Mouse (Mus musculus) ES-E14 (cell line): ENCODE measurements around the gene Usp29. TPM values are rescaled to one million over a fixed set of nuclear protein-coding genes. Genes with fewer than 3 reads are reported as not detected.

Experiments
- DNase-seq: peaks from one replicate; pipeline ENCODE4 v3.0.0-alpha.2; 2013; ENCODE audit warnings: low read depth, low spot score
- H3K27ac ChIP-seq: 2 replicates; pipeline ENCODE4 v1.5.1; 2012; ENCODE audit warnings: low read depth, mild to moderate bottlenecking, low read length, moderate library complexity, mixed read lengths; ENCODE audit not compliant: poor library complexity, insufficient read depth, severe bottlenecking
- H3K36me3 ChIP-seq: 2 replicates; pipeline ENCODE4 v1.6.1; 2012; ENCODE audit warnings: mild to moderate bottlenecking, low read length, moderate library complexity, mixed read lengths; ENCODE audit not compliant: control insufficient read depth, poor library complexity, insufficient read depth, severe bottlenecking
- H3K4me1 ChIP-seq, 2 experiments: fragments of 150-350 bp in 1 of 2; sonication (generic) in 1 of 2; 2 replicates each; pipeline ENCODE4 v1.6.1; 2012; ENCODE audit warnings: low read length in 2 of 2, mild to moderate bottlenecking in 1 of 2, mixed read lengths in 1 of 2; ENCODE audit not compliant: control insufficient read depth in 2 of 2, insufficient read depth in 2 of 2, poor library complexity in 1 of 2
- H3K4me3 ChIP-seq, 2 experiments: fragments of 150-350 bp in 1 of 2; sonication (generic) in 1 of 2; 2 replicates each; pipeline ENCODE4 v1.5.1; 2012; ENCODE audit warnings: low read length in 2 of 2, low read depth in 1 of 2, mild to moderate bottlenecking in 1 of 2, mixed read lengths in 1 of 2; ENCODE audit not compliant: insufficient read depth in 1 of 2, poor library complexity in 1 of 2, severe bottlenecking in 1 of 2
- H3K9ac ChIP-seq: 2 replicates; pipeline ENCODE4 v1.6.1; 2012; ENCODE audit warnings: low read depth, mild to moderate bottlenecking, low read length, mixed read lengths; ENCODE audit not compliant: poor library complexity, insufficient read depth, severe bottlenecking
- H3K9me3 ChIP-seq: fragments of 150-350 bp; sonication (generic); 2 replicates; pipeline ENCODE4 v1.6.1; 2012; ENCODE audit warnings: low read depth, mild to moderate bottlenecking, low read length; ENCODE audit not compliant: control insufficient read depth, insufficient read depth
- CHD2 ChIP-seq: IDR thresholded peaks from 2 replicates; pipeline ENCODE4 v1.6.1; 2014; ENCODE audit warnings: mild to moderate bottlenecking, low read depth, low read length, inconsistent platforms
- HCFC1 ChIP-seq: IDR thresholded peaks from 2 replicates; pipeline ENCODE4 v1.6.1; 2012; ENCODE audit warnings: low read length, inconsistent platforms, borderline replicate concordance; ENCODE audit not compliant: insufficient read depth
- MAFK ChIP-seq: IDR thresholded peaks from 2 replicates; pipeline ENCODE4 v1.6.1; 2014; ENCODE audit warnings: mild to moderate bottlenecking, low read depth, low read length, inconsistent platforms; ENCODE audit not compliant: insufficient read depth
- ZC3H11A ChIP-seq: IDR thresholded peaks from 2 replicates; pipeline ENCODE4 v1.6.1; 2012; ENCODE audit warnings: low read depth, mild to moderate bottlenecking, inconsistent platforms, low read length, borderline replicate concordance
- ZNF384 ChIP-seq: IDR thresholded peaks from 2 replicates; pipeline ENCODE4 v1.6.1; 2012; ENCODE audit warnings: low read depth, low read length, inconsistent platforms
- in situ Hi-C, 2 experiments: fragments of 600-800 bp; cut with MboI; formaldehyde crosslinking; loops; one replicate each; pipeline ENCODE4 v1.15.1; 2025; ENCODE audit warnings: low sequenced_read_pairs in 2 of 2, inconsistent platforms in 1 of 2; ENCODE audit not compliant: unreplicated experiment in 2 of 2
- total RNA-seq: library from RNA; depleted of rRNA; stranded (reverse); fragments of 300-350 nt; gene quantifications from 2 replicates; pipeline ENCODE4 v1.2.3, GENCODE M21; 2012

The Usp29 gene
- total RNA-seq, 1 experiment, result 4.5 TPM

DNA sequence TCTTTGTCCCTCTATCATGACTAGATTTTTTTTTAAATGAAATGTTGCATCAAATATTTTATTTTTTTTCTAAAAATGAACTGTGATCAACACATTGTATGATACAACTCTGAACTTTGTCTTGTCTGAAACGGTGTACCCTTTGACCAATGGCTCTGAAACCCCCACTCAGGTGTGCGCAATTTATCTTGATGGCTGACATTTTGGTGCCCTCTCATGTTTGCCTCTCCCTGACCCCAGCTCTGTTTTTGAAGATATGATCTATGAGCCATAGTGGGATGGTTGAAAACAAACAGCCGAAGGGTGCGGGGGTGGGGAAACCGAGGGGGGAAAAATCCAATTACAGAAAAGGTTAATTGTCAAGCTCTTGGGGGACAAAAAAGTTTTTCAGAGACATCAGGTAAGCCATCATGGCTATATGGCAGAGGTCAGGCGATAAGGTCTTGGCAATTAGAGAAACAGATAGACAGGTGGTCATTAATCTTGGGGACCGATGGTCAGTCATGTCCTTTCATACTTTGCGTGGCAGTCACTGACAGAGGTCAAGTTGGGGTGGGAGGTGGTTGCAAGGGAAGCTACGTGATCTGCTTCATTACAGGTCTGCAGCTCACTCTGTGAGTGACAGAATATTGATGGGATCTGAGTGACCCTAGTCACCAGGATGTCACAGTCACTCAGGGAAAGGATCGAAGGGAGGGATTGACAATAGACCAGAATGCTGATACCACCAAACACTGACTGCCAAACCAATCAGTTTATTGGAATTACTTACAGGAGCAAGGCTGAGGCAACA, 125.4 kb downstream of the Usp29 start:
- no peaks in the 10 kb centered on the region; a peak in 1 of 4 replicates for H3K4me1 ChIP-seq
- H3K36me3 ChIP-seq, result no peaks in the 10 kb centered on the region
- no peak for DNase-seq
- in situ Hi-C loops, result no loop called here
- H3K9me3 ChIP-seq, result no peaks in the 10 kb centered on the region
- no peak overlapping the region for H3K9ac ChIP-seq
- H3K4me3 ChIP-seq, result no peak overlapping the region
- H3K27ac ChIP-seq, result no peak overlapping the region
- no peak for TF ChIP-seq ZNF384
- no peak for TF ChIP-seq HCFC1
- TF ChIP-seq MAFK, result no peak
- TF ChIP-seq CHD2, result no peak
- no peak for TF ChIP-seq ZC3H11A

DNA sequence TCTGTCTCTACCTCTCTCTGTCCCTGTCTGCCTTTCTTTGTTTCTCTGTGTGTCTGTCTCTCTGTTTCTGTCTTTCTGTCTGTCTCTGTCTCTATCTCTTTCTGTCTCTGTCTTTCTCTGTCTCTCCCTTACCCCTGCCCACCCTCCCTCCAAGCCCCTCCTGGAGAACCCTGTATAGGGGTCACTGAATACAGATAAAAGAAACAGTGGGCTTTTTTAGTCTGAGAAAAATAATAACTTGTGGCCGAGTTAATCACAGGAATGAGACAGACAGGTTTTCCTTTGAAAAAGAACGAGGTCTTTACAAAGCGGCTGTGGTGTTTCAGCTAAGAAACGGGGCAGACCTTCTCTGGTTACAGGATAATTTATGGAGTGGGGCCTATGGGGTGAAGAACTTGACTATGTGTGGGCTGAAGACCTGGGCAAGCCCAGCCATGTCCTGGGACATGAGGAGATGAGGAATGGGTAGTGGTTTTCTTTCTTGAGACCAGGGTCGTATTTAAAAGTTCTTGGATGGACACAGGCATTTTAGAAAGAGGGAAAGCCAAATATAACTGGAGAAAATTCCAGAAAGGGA, 128.4 kb downstream of the Usp29 start:
- Histone ChIP-seq H3K27ac (no peak overlapping the region), H3K4me3 (no peak overlapping the region), H3K36me3 (no peaks in the 10 kb centered on the region), H3K9ac (no peak overlapping the region), H3K9me3 (no peaks in the 10 kb centered on the region), H3K4me1 (no peaks in the 10 kb centered on the region; a peak in 1 of 4 replicates)
- TF ChIP-seq MAFK (no peak), HCFC1 (no peak), ZC3H11A (no peak), CHD2 (no peak), ZNF384 (no peak)
- DNase-seq, result no peak
- in situ Hi-C loops, result no loop called here

DNA sequence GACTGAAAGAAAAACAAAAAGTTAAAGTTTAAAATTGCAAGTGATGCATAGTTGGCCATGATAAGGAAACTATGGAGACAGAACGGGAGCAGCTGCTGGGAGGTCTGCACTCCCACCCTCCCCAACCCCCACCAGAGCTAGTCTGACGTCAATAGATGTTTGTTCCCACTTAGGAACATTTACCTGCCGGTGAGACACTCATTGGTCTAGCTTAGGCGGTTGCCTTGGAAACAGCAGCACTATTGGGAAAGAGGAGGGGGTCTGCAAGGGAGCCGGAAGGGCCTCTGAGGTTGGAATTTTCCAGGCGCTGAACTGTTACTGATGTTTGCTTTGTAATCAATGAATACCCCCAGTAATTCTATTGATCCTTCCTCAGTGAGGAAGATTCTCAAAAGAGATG, 130.3 kb downstream of the Usp29 start:
- no peaks in the 10 kb centered on the region for H3K36me3 ChIP-seq
- no peak for DNase-seq
- H3K4me3 ChIP-seq, result no peak overlapping the region
- no peaks in the 10 kb centered on the region; a peak in 1 of 4 replicates for H3K4me1 ChIP-seq
- TF ChIP-seq MAFK (no peak), ZNF384 (no peak), CHD2 (no peak), HCFC1 (no peak), ZC3H11A (no peak)
- no peak overlapping the region for H3K27ac ChIP-seq
- no peak overlapping the region for H3K9ac ChIP-seq
- H3K9me3 ChIP-seq, result no peaks in the 10 kb centered on the region
- in situ Hi-C loops, result no loop called here

DNA sequence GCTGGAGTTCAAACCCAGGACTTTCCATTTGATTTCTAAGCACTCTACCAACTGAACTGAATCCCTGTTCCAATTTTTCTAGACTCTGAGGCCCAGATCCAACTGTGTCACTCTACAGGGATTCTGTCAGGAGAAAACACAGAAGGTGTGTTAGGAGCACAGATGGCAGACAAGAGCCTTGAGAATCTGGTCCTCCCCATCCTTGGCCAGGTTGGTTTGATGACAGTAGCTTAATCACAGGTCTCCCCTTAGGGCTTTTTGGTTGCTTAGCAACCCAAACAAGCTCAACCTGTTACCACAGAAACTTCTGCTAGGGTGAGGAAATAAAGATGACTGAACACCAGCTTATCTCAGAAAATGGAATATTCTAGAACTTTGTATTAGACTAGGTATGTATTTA, 136.0 kb downstream of the Usp29 start:
- DNase-seq, result no peak

More for the DNA sequence above, 136.0 kb downstream of the Usp29 start:
- Histone ChIP-seq H3K4me1 (no peaks in the 10 kb centered on the region), H3K9ac (no peak overlapping the region), H3K36me3 (no peaks in the 10 kb centered on the region), H3K27ac (no peak overlapping the region), H3K4me3 (no peak overlapping the region), H3K9me3 (no peaks in the 10 kb centered on the region)
- TF ChIP-seq CHD2 (no peak), ZC3H11A (no peak), MAFK (no peak), HCFC1 (no peak), ZNF384 (no peak)
- in situ Hi-C loops, result no loop called here
